Mouse (Mus musculus): ENCODE measurements around the gene Qdpr. TPM values are rescaled to one million over a fixed set of nuclear protein-coding genes. Genes with fewer than 3 reads are reported as not detected.

The Qdpr gene
- total and polyA plus RNA-seq, 2 experiments from 2014 or later: 28.1 to 125 TPM

- 74% methylated on average over 7 of the region's 7 CpGs for WGBS
- no peaks in the 10 kb centered on the region for H3K27me3 ChIP-seq (ENCODE audit: insufficient read depth, low read length)
- H3K4me2 ChIP-seq (ENCODE audit: low read depth): no peak overlapping the region
- no peak for TF ChIP-seq CTCF (IDR thresholded peaks at IDR 0.05; ENCODE audit: low read depth)
- H3K4me3 ChIP-seq (ENCODE audit: low read depth, low read length): no peak overlapping the region
- no peak overlapping the region for H3K9ac ChIP-seq
- no peak overlapping the region for H3K27ac ChIP-seq (ENCODE audit: low read depth, low read length)
- H3K36me3 ChIP-seq (ENCODE audit: insufficient read depth): no peaks in the 10 kb centered on the region
- ATAC-seq: no peak
- H3K4me1 ChIP-seq (ENCODE audit: insufficient read depth): no peaks in the 10 kb centered on the region
- no peak for DNase-seq
- H3K9me3 ChIP-seq (ENCODE audit: low read length): no peaks in the 10 kb centered on the region
These were observed 27.6 kb upstream of the Qdpr start for GRCm38 (mm10) chr5:45477601-45478000.

DNA sequence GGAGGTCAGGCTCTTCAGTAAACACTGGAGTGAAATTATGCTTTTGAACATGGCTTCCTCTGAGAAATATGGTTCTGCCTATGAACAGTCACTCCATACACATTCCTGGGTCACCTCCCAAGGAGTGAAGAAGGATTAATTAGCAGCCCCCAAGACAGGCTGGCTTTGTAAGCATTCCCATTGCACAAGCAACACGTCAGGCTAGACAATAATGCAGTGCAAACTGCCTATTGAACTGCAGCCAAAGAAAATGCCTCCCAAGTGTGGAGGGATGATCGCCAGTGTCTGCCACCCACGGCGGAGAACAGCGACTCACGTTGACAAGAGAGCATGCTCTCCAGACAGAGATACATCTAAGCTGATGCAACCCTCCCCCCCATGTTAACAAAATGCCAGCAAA, 26.3 kb upstream of the Qdpr start:
- no peaks in the 10 kb centered on the region for H3K4me1 ChIP-seq (ENCODE audit: insufficient read depth)
- no peaks in the 10 kb centered on the region for H3K27me3 ChIP-seq (ENCODE audit: insufficient read depth, low read length)
- H3K9ac ChIP-seq: no peak overlapping the region
- H3K4me3 ChIP-seq (ENCODE audit: low read depth, low read length): no peak overlapping the region
- no peaks in the 10 kb centered on the region for H3K36me3 ChIP-seq (ENCODE audit: insufficient read depth)
- ATAC-seq: peak; percentile 69
- H3K9me3 ChIP-seq (ENCODE audit: low read length): no peaks in the 10 kb centered on the region
- WGBS: 3% methylated on average over 6 of the region's 6 CpGs
- TF ChIP-seq CTCF (IDR thresholded peaks at IDR 0.05; ENCODE audit: low read depth): no peak
- H3K4me2 ChIP-seq (ENCODE audit: low read depth): no peak overlapping the region
- DNase-seq: peak; percentile 25
- no peak overlapping the region for H3K27ac ChIP-seq (ENCODE audit: low read depth, low read length)

GRCm38 (mm10) chr5:45475771-45476170, 25.7 kb upstream of the Qdpr start:
- H3K4me1 ChIP-seq (ENCODE audit: insufficient read depth): no peaks in the 10 kb centered on the region
- no peak overlapping the region for H3K4me2 ChIP-seq (ENCODE audit: low read depth)
- no peak for TF ChIP-seq CTCF (IDR thresholded peaks at IDR 0.05; ENCODE audit: low read depth)
- no peaks in the 10 kb centered on the region for H3K27me3 ChIP-seq (ENCODE audit: insufficient read depth, low read length)
- H3K36me3 ChIP-seq (ENCODE audit: insufficient read depth): no peaks in the 10 kb centered on the region
- H3K4me3 ChIP-seq (ENCODE audit: low read depth, low read length): no peak overlapping the region
- 72% methylated on average over 5 of the region's 5 CpGs for WGBS
- DNase-seq (no peak), ATAC-seq (no peak; the same call in 1 of the 2 replicates)
- H3K27ac ChIP-seq (ENCODE audit: low read depth, low read length): no peak overlapping the region
- no peak overlapping the region for H3K9ac ChIP-seq
- H3K9me3 ChIP-seq (ENCODE audit: low read length): no peaks in the 10 kb centered on the region

- Histone ChIP-seq H3K36me3 (ENCODE audit: insufficient read depth) (no peaks in the 10 kb centered on the region), H3K27me3 (ENCODE audit: insufficient read depth, low read length) (no peaks in the 10 kb centered on the region), H3K9me3 (ENCODE audit: low read length) (no peaks in the 10 kb centered on the region), H3K27ac (ENCODE audit: low read depth, low read length) (no peak overlapping the region), H3K4me3 (ENCODE audit: low read depth, low read length) (no peak overlapping the region), H3K4me2 (ENCODE audit: low read depth) (no peak overlapping the region), H3K4me1 (ENCODE audit: insufficient read depth) (no peaks in the 10 kb centered on the region), H3K9ac (no peak overlapping the region)
- ATAC-seq (no peak), DNase-seq (no peak)
- WGBS: 77% methylated on average over 3 of the region's 4 CpGs
- TF ChIP-seq CTCF (IDR thresholded peaks at IDR 0.05; ENCODE audit: low read depth): no peak
These were observed 24.7 kb upstream of the Qdpr start for GRCm38 (mm10) chr5:45474758-45475157.

- Histone ChIP-seq H3K9ac (no peak overlapping the region), H3K4me3 (ENCODE audit: low read depth, low read length) (no peak overlapping the region), H3K36me3 (ENCODE audit: insufficient read depth) (no peaks in the 10 kb centered on the region), H3K4me2 (ENCODE audit: low read depth) (no peak overlapping the region), H3K27me3 (ENCODE audit: insufficient read depth, low read length) (no peaks in the 10 kb centered on the region), H3K27ac (ENCODE audit: low read depth, low read length) (no peak overlapping the region), H3K9me3 (ENCODE audit: low read length) (no peaks in the 10 kb centered on the region), H3K4me1 (ENCODE audit: insufficient read depth) (no peaks in the 10 kb centered on the region)
- TF ChIP-seq CTCF (IDR thresholded peaks at IDR 0.05; ENCODE audit: low read depth): peak; percentile 89
- peak; percentile 88 for DNase-seq
- 23% methylated on average over 6 of the region's 6 CpGs for WGBS
- ATAC-seq: peak; percentile 71
These were observed 24.2 kb upstream of the Qdpr start for GRCm38 (mm10) chr5:45474215-45474614.

GRCm38 (mm10) chr5:45473521-45473920, 23.5 kb upstream of the Qdpr start:
- 55% methylated on average over 1 of the region's 1 CpGs for WGBS
- no peak for TF ChIP-seq CTCF (IDR thresholded peaks at IDR 0.05; ENCODE audit: low read depth)
- Histone ChIP-seq H3K9ac (no peak overlapping the region), H3K9me3 (ENCODE audit: low read length) (no peaks in the 10 kb centered on the region), H3K4me3 (ENCODE audit: low read depth, low read length) (no peak overlapping the region), H3K4me2 (ENCODE audit: low read depth) (no peak overlapping the region), H3K27ac (ENCODE audit: low read depth, low read length) (no peak overlapping the region), H3K36me3 (ENCODE audit: insufficient read depth) (no peaks in the 10 kb centered on the region), H3K27me3 (ENCODE audit: insufficient read depth, low read length) (no peaks in the 10 kb centered on the region), H3K4me1 (ENCODE audit: insufficient read depth) (no peaks in the 10 kb centered on the region)
- no peak for DNase-seq
- no peak for ATAC-seq

- H3K4me3 ChIP-seq (ENCODE audit: low read depth, low read length): no peak overlapping the region
- H3K4me1 ChIP-seq (ENCODE audit: insufficient read depth): no peaks in the 10 kb centered on the region
- no peak for DNase-seq
- no peak overlapping the region for H3K27ac ChIP-seq (ENCODE audit: low read depth, low read length)
- WGBS: 32% methylated on average over 7 of the region's 7 CpGs
- no peaks in the 10 kb centered on the region for H3K36me3 ChIP-seq (ENCODE audit: insufficient read depth)
- H3K27me3 ChIP-seq (ENCODE audit: insufficient read depth, low read length): no peaks in the 10 kb centered on the region
- H3K4me2 ChIP-seq (ENCODE audit: low read depth): no peak overlapping the region
- no peak for ATAC-seq
- no peaks in the 10 kb centered on the region for H3K9me3 ChIP-seq (ENCODE audit: low read length)
- no peak overlapping the region for H3K9ac ChIP-seq
- TF ChIP-seq CTCF (IDR thresholded peaks at IDR 0.05; ENCODE audit: low read depth): no peak
These were observed 22.9 kb upstream of the Qdpr start for GRCm38 (mm10) chr5:45472880-45473450.

Measured in forebrain, postnatal 0 days (tissue).